Mouse (Mus musculus) lung, adult 2 months (tissue): ENCODE measurements around the gene Wnt6. TPM values are rescaled to one million over a fixed set of nuclear protein-coding genes. Genes with fewer than 3 reads are reported as not detected.

ENCODE experiments used
- DNase-seq: peaks from one replicate; pipeline ENCODE4 v3.0.0; 2022
- H3K4me1 ChIP-seq: fragments of 200-500 bp; 2 replicates; pipeline ENCODE4 v1.6.1; 2011; ENCODE audit warnings: low read length; ENCODE audit not compliant: control insufficient read depth, insufficient read depth
- H3K4me3 ChIP-seq: fragments of 200-500 bp; replicated peaks from 2 replicates; pipeline ENCODE3; 2011; ENCODE audit warnings: low read depth, mild to moderate bottlenecking, control low read depth, low read length; ENCODE audit errors: extremely low read depth
- CTCF ChIP-seq: fragments of 200-500 bp; IDR thresholded peaks from 2 replicates; pipeline ENCODE4 v1.5.1; 2011; ENCODE audit warnings: mild to moderate bottlenecking, low read length, control low read depth; ENCODE audit not compliant: insufficient read depth
- POLR2A ChIP-seq: fragments of 200-500 bp; IDR thresholded peaks from 2 replicates; pipeline ENCODE4 v1.6.1; 2011; ENCODE audit warnings: low read depth, mild to moderate bottlenecking, control low read depth, low read length, borderline replicate concordance; ENCODE audit errors: extremely low read depth
- WGBS: fragments of 180-500 bp; shearing (Covaris S2); methylation state at CpG from one replicate; pipeline ENCODE4 v1.1.7; 2018; 5-methylcytosine and 5-hydroxymethylcytosine counted together
- polyA plus RNA-seq: library from polyadenylated mRNA; depleted of rRNA; stranded (reverse); fragments of >200 nt; gene quantifications from 2 replicates; pipeline ENCODE4 v1.2.3, GENCODE M21; 2012

Wnt6 gene
- polyA plus RNA-seq, 1 experiment, result 0.65 TPM

- Histone ChIP-seq H3K4me3 (no peak overlapping the region), H3K4me1 (peaks cover 7% of the 10 kb centered on the region; the same call in 1 of the 2 replicates)
- DNase-seq, result peak; percentile 54
- 6% methylated on average over 7 of the region's 7 CpGs for WGBS
- TF ChIP-seq POLR2A (no peak), CTCF (peak; percentile 30; the same call in 1 of the 2 replicates)
Observed at GRCm38 (mm10) chr1:74787846-74788245, 16.2 kb downstream of the Wnt6 start.

DNA sequence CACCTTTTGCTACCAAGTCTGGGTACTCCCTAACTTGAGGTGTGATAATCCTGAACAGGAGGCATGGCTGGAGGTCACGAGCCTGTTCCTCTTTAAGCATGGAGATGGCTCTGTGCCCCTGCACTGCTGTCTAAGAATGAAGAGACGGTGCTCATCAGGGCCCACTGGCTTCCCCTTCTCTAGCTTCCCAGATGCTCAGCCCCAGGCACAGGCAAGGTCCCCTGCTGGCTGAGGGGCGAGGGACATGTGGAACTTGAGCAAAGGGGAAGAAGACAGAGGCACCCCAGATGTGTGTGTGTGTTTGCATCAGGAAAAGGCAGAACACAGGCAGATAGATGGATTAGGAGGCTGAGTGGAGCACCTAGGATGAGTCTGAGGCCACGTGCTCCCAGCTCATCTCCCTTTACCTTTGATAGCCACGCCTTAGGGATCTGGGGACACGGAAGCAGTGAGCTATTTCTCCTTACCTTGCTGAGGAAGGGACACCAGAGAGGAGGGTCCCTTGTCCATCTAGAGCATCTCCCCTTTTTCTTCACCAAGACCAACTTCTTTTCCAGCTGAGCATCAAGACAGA is 17.0 kb downstream of the Wnt6 start:
- 30% methylated on average over 6 of the region's 6 CpGs for WGBS
- H3K4me1 ChIP-seq, result peaks cover 7% of the 10 kb centered on the region; the same call in 1 of the 2 replicates
- no peak overlapping the region for H3K4me3 ChIP-seq
- no peak for DNase-seq
- TF ChIP-seq POLR2A (no peak), CTCF (no peak)

GRCm38 (mm10) chr1:74790095-74790494 is 18.4 kb downstream of the Wnt6 start:
- 19% methylated on average over 3 of the region's 3 CpGs for WGBS
- Histone ChIP-seq H3K4me3 (no peak overlapping the region), H3K4me1 (no peaks in the 10 kb centered on the region)
- TF ChIP-seq CTCF (no peak), POLR2A (no peak)
- no peak for DNase-seq

DNA sequence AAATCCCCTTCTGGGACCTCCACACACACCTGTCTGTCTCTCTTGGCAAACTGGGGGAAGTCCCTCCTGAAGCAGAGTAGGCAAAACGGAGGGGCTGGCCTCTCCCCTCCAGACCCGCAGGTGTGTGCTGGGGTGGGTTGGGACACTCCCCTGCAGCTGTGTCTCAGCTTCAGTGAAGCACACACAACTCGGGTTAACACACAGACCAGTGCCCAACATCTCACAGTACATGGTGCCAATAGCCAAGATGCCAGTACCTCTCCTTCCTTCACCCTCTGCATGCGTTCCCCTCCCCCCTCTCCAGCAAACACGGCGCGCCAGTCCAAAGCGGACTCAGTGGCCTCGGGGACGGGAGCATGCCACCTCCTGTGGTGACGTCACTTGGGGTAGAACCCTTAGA is 19.6 kb downstream of the Wnt6 start, which contains the start of gene Wnt10a:
Wnt10a (plus strand) TSS at position 268 of the 400 bp plus-strand sequence.
- no peaks in the 10 kb centered on the region for H3K4me1 ChIP-seq
- no peak within 1 kb of the TSS for H3K4me3 ChIP-seq
- DNase-seq, result no peak
- WGBS, result 3% methylated on average over 11 of the region's 11 CpGs
- no peak for TF ChIP-seq POLR2A
- no peak for TF ChIP-seq CTCF

DNA sequence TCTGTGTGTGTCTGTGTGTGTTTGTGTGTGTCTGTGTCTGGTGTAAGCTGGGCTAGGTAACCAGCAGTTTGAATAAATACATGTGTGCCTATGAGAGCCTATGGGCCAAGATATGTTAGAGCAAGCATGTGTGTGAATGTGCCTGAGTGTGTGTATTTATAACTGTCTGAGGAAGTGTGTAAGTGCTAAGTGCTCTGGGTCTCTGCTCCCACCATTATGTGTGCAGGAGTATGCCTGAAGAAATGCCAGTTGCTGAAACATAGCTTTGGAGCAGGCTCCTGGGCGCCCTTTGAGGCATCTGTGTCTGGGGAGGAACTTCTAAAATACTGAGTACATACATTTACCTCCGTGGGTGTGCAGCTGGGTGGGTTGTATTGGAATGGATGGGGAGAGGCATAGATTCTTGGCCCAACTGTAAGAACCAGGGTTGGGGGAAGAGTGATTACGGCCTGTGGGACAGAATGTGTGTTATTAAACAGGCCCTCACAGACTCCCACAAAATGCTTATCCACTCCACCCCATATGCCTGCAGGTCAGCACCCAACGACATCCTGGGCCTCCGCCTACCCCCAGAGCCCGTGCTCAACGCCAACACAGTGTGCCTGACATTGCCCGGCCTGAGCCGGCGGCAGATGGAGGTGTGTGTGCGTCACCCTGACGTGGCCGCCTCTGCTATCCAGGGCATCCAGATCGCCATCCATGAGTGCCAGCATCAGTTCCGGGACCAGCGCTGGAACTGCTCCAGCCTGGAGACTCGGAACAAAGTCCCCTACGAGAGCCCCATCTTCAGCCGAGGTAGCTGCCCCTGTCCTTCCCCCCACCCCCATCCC is 21.4 kb downstream of the Wnt6 start:
- Histone ChIP-seq H3K4me3 (no peak overlapping the region), H3K4me1 (no peaks in the 10 kb centered on the region)
- DNase-seq, result no peak
- WGBS, result 22% methylated on average over 19 of the region's 19 CpGs
- TF ChIP-seq CTCF (no peak), POLR2A (no peak)

DNA sequence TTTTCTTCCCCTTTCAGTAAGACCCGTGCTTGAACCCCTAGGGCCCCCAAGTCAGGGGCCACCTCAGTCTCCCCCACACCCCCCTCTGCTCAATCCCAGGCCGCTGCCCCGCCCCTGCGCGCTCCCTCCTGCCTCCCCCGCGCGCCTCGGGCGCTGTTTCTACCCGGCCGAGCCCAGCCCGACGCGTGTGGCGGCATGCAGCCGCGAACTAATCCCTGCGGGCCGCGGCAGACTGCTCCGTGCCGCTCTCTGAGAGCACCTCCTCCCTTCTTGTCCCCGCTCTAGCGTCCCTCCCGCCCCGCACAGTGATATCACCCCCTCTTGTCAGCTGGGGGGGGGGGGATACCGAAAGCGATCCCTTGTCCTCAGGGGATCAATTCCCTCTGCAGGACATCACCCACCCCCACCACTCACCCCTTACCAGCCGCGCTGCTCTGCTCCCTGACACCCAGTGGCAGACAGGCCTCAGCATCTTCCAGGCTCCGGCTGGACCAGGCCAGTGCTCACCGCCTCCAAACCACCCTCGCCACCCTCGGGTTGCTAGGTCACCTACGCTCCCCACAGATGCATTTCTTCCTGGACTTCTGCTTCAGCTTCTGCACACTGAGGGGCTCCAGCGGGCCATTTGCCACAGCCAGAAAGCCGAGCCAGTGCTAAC is 22.9 kb downstream of the Wnt6 start:
- no peak for DNase-seq
- 1% methylated on average over 33 of the region's 38 CpGs for WGBS
- Histone ChIP-seq H3K4me3 (no peak overlapping the region), H3K4me1 (no peaks in the 10 kb centered on the region)
- TF ChIP-seq CTCF (no peak), POLR2A (no peak)

DNA sequence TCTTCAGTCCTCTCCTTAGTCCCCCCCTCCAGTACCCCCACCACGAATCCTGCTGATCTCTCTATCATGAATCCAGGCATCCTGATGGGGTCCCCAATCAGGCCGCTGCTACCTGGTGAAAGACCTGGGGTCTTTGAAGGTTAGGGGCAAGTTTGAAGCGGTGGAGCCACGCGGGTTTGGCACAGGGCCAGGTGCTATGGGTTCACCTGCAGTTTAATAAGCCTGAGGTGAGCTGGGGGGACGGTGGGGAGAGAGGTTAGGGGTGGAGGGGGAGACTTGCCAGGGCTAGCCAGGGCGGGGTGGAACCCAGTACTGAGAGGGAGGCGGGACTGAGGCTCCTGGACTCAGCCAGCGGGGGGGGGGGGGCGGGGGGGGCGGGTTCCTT is 23.4 kb downstream of the Wnt6 start:
- no peak overlapping the region for H3K4me3 ChIP-seq
- WGBS, result 2% methylated on average over 9 of the region's 11 CpGs
- H3K4me1 ChIP-seq, result no peaks in the 10 kb centered on the region
- no peak for DNase-seq
- TF ChIP-seq POLR2A (no peak), CTCF (no peak)

DNA sequence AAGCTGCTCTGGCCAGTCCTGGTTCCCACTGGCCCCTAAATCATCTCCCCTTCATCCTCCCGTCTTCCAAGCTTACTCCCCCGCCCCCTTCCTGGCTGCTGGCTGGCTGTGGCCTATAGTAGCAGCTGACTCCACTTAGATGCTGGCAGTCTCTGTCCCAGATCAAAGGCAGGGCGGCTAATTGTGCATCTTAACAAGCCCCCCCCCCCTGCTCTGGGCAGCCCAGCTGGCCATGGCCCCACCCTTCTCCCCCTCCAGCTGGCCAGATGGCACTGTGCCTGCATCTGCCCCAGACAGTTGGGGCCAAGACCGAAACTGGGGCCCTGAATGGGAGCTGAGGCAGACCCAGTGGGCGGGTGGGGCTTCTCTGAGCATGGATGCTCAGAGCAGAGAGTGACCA is 25.8 kb downstream of the Wnt6 start:
- no peak overlapping the region for H3K4me3 ChIP-seq
- 23% methylated on average over 5 of the region's 5 CpGs for WGBS
- no peaks in the 10 kb centered on the region for H3K4me1 ChIP-seq
- TF ChIP-seq POLR2A (no peak), CTCF (no peak)
- DNase-seq, result no peak

DNA sequence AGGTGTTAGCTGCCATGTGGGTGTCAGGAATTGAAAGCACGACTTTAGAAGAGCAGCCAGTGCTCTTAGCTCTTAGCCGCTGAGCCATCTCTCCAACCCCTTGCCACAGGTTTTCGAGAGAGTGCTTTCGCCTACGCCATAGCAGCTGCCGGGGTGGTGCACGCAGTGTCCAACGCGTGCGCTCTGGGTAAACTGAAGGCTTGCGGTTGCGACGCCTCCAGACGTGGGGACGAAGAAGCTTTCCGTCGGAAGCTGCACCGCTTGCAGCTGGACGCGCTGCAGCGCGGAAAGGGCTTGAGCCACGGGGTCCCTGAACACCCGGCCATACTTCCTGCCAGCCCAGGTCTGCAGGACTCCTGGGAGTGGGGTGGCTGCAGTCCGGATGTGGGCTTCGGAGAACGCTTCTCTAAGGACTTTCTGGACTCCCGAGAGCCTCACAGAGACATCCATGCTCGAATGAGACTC is 28.8 kb downstream of the Wnt6 start:
- DNase-seq, result no peak
- Histone ChIP-seq H3K4me3 (no peak overlapping the region), H3K4me1 (peaks cover 10% of the 10 kb centered on the region)
- TF ChIP-seq POLR2A (no peak), CTCF (no peak)
- under 1% methylated on average over 29 of the region's 29 CpGs for WGBS
